Mouse (Mus musculus) G1E (cell line): Measurements from ENCODE around the gene Ckm.

Source experiments
- CTCF ChIP-seq: IDR thresholded peaks from 2 replicates; pipeline ENCODE4 v1.5.1; 2012; ENCODE audit warnings: low read depth, low read length, inconsistent platforms, mixed read lengths
- POLR2AphosphoS5 ChIP-seq: IDR thresholded peaks from 2 replicates; pipeline ENCODE4 v1.6.1; 2012; ENCODE audit warnings: low read depth, low read length, inconsistent platforms; ENCODE audit not compliant: insufficient replicate concordance
- TAL1 ChIP-seq: conservative IDR thresholded peaks from 2 replicates; pipeline ENCODE4 v1.6.1; 2012; ENCODE audit warnings: low read depth, low read length, inconsistent platforms, mixed read lengths

- no peak for TF ChIP-seq CTCF
- no peak for TF ChIP-seq TAL1
- TF ChIP-seq POLR2AphosphoS5, result no peak
These were observed 51.4 kb downstream of the Ckm start for GRCm38 (mm10) chr7:19455819-19456495.
